Mouse (Mus musculus) brain, embryonic 14.5 days (tissue): ENCODE measurements at regions not wholly inside any gene's neighbourhood (a gene's known extent, or its start where the extent isn't known, plus 50 kb on each side); places are given as distances from the start of the nearest gene placed in this dataset.

Source experiments
- CTCF ChIP-seq: fragments of 200-500 bp; IDR thresholded peaks from 2 replicates; pipeline ENCODE4 v1.5.1; 2012; ENCODE audit warnings: inconsistent platforms, mild to moderate bottlenecking, moderate library complexity, borderline replicate concordance; ENCODE audit not compliant: insufficient read depth, insufficient read length; ENCODE audit errors: extremely low read depth
- POLR2A ChIP-seq: fragments of 200-500 bp; IDR thresholded peaks from 2 replicates; pipeline ENCODE4 v1.6.1; 2012; ENCODE audit warnings: mild to moderate bottlenecking, inconsistent platforms, borderline replicate concordance; ENCODE audit not compliant: poor library complexity, insufficient read depth, insufficient read length, severe bottlenecking; ENCODE audit errors: extremely low read depth

- TF ChIP-seq CTCF (no peak), POLR2A (no peak)
Observed at GRCm38 (mm10) chr6:50882298-50882697, 228.1 kb upstream of the Npvf start.
